Mouse (Mus musculus) liver (tissue): ENCODE measurements at regions not wholly inside any gene's neighbourhood (a gene's known extent, or its start where the extent isn't known, plus 50 kb on each side); places are given as distances from the start of the nearest gene placed in this dataset.
"Not testable (repeated sequence)": the region's sequence is repeated elsewhere in the genome, so short reads cannot be mapped to it uniquely, and the experiment has no call there.

ENCODE experiments used
- DNase-seq: peaks from one replicate; pipeline ENCODE4 v3.0.0-alpha.2; 2020; ENCODE audit warnings: mixed read lengths

DNA sequence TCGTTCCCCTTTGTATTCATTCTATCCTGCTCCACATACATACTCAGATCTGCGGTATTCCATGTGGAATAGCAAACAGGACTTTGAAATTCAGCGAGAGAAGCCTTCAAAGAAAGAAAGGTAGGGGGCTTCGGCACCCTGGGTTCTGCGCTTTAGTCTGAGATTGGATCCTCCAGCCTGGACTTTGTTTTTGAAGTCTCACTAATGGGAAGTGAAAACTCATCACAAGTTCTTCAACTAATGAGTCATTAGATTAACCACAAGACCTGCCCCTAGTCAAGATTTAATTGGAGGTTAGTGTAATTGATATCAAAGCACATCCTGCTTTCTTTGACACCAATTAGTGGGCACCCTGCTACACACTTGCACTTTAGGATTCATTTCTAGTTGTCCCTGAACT lies 492.5 kb upstream of the Zfp960 start:
- DNase-seq: no peak

DNA sequence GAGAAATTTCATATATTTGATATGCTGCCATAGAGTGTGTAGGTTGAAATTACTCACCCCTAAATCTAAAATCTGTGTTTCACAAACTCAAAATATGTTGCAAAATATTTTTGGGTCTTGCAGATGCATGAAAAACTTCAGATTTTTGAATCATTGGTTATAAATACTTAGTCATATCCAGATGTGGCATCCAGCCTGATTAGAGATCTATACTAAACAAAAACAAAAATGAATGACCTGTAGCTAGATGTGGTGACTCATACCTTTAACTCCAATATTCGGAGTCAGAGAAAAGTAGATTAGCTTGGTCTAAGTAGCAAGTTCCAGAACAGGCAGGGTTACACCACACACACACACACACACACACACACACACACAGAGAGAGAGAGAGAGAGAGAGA lies 475.1 kb upstream of the Zfp960 start:
- DNase-seq: no peak

DNA sequence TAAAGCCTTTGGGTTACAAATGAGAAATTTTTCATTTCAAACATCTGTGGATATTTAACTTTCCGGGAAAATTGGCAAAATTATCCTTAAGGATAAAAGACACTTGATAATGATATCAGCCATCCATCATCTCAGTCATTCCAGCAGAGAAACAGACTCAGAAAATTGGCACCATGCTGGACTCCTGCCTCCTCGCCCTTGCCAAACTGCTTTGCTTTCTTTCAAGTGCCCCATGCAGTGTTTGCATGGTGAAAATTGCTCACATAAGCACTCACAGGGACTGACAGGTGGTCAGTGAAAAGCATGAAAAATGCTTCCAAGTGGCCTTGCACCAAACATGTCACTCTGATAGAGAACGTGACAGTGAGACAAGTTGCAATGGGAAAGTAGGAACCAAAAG lies 464.2 kb upstream of the Zfp960 start:
- DNase-seq: no peak

DNA sequence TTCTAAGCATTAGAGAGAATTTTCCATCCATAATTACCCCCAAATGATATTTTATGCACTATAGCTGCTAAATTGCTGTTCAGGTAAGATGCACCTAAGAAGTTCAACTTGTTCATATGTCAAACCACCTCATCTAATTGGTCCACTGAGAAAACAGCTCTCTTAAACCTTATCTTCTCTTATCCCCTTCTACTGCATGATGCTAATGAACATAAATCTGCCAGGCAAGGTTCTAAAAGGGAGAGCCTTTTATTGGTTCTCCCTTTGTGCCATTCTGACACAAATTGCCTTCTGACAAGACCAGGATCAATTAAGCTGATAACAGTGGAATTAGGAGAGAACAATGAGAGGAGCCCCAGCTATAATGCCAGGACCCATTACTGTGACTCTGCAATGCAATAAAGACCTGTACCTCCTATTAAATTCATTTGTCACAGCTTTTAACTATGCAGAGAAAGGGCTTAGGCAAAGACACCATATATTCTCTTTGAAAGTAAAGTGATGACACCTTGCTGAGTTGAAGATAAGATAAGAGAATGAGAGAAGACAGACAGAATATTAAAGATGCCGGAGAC lies 451.4 kb upstream of the Zfp960 start:
- DNase-seq: no peak

DNA sequence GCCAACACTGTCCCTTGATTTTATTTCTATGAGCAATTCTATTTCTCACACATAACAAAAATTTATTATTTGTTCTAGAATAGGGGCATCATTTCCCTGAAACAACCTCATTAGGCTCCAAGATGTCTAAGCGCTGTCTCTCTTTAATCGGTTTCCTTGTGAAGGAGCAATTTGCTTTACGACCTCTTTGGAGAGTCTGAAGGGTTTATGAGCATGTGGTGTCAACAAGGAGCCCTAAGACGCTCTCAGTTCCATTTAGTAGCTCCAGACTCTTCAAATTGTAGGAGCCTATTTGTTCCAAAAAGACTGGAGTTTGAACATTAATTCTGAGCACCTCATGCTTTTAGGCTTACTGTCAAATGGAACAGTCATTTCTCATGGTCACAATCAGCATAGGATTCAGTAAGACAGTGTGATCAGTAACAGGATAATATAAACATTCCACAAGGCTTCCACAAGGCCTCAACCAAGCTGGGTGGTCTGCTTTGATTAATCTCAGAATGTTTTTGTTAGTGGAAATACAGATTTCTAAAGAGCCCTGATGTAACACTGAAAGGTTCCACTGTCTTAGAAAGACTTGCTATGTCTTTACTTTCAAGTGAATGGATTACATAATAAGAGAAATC lies 441.9 kb upstream of the Zfp960 start:
- no peak for DNase-seq

DNA sequence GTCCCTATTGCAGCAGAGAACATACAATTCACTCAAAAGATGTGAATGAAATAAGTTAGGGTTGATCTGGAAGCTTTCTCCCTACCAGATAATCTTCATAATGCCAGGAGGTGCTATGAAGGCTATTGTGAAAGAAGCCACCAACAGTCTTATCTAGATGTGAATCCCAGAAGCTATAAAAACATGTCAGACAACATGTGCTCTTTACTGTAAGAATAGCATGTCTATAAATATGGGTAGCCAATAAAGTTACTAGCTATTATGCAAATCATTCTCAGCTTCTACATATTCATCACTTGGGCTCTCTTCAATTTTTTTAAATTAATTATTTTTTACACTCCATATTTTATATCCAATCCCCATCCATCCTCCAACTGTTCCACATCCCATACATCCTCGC lies 434.1 kb upstream of the Zfp960 start:
- no peak for DNase-seq

DNA sequence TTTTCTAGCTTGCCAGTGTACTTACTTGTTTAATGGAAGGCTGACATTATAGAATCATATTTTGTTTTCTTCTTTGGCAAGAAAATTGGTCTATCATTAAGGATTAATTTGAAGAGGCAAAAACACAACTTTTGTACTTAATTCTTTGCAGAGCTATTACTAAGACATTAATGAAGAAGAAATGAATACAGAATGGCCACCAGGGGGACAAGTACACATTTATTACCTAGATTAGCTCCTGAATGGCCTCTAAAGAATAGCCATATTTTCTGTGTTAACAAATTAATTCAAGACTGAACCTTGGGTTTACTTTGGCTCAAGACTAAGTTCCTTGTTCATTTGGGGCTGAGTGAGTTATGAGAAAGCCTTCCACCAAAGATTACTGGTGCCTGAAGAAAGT lies 430.5 kb upstream of the Zfp960 start:
- DNase-seq: no peak

DNA sequence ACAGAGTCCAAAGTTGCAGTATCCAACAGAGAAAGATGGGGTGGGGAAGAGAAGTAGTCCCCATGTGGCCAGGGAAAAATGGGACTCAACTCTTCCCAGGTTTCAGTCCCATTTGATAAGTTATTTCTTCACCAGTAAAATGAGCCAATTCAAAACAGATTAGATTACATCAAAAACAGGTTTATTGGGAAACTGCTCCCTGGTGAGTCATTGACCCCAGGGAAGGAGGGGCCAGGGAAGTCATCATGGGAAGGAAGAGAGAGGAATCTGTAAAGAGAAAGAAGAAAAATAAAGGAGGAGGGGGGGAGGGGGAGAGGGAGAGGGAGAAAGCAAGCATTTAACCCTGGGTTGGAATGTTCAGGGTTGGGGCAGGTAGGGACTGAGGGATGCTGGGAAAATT lies 426.4 kb upstream of the Zfp960 start:
- no peak for DNase-seq

DNA sequence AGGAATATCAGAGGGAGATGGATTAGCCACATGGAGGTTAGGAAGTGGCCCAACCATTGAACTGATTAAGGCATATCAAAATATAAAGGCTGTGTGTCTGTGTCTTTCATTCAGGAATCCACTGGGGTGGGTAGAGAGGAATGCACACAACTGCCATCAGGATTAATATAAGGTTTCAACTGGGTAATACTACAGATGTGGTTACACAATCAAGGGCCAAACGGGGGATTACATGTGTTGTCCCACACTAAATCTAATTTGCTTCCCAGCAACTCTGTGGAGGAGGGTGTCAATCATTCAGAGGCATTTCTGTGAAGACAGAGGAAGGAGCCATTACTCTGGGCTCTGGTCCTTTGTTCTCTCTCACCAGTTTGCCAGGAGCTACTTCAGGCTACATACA lies 416.0 kb upstream of the Zfp960 start:
- DNase-seq: no peak

DNA sequence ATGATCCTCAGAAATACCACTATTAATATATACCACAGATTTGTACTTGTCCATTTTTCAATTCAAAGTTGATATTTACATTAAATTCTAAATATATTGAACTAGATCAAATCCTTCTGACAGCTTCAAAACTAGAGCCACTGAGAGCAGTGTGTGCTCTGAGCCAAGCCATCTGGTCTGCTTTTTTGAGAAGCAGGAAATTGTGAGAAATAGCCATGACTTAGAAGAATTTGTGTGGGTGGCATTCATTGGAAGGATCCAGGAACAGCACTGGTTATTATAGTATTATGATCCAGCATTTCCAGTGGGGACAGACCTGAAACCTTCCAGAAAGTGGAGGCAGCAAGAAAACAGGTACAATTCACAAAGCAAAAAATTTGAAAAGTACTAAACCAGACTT lies 398.7 kb upstream of the Zfp960 start:
- no peak for DNase-seq

DNA sequence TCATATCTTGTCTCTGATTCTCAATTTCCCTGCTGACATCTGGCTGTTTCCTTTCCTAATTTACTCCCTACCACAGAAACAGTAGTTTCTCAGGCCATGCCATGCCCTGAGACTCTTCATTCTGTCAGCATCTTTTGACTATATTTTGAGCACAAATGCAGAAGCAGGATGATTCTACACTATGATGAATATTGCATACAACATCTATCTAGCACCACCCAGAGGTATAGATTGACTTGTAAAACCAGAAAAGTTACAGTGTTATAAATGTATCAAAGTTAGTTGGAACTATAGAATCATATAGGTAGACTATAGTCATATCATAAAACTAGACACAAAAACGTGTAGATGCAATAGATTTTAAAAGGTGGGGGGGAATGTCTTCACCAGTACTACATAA lies 396.3 kb upstream of the Zfp960 start:
- DNase-seq: no peak

DNA sequence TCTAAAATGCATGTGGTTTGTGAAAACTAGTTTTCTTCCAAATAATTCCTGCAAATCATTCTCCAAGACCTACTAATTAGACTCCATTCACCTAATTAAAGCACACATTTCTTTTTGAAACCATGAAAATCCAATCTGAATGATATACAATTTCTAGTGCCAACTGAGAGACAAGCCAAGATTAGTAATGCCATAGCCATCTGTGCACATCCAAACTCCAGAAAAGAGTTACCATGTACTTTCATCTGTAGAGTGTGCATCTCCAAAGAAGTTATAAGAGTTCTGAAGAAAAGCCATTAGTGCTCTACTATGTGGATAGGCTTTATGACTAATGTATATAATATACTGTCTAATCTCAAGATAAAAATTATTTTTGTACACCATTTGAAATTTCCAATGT lies 359.7 kb upstream of the Zfp960 start:
- no peak for DNase-seq

DNA sequence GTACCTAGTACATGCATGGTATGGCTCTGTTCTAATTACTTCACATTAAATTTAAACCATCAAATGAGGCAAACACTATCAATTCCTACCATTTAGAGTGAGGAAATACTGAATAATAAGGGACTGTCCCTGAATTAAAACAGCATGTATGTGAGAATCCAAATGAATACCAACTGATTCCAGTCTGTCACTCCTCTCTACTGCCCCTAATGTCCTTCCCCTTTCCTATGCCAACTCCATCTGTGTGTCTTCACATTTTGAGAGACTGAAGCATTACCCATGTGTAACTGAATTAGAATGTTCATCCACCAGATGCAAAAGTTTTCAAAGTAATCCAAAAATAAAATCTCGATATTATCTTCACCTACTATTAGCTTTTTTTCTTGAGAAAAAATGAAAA lies 358.0 kb upstream of the Zfp960 start:
- DNase-seq: no peak

DNA sequence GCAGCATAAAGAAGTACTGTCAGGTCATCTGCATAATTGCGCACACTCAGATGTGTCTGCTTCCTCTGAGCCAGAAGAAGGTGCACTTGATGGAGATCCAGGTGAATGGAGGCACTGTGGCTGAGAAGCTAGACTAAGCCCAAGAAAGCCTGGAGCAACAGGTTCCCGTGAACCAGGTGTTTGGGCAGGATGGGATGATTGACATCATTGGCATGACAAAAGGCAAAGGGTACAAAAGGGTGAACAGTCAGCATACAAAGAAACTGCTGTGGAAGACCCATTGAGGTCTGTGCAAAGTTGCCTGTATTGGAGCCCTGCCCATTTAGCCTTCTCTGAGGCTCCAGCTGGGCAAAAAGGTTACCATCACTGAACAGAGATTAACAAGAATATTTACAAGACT lies 337.0 kb upstream of the Zfp960 start:
- no peak for DNase-seq

DNA sequence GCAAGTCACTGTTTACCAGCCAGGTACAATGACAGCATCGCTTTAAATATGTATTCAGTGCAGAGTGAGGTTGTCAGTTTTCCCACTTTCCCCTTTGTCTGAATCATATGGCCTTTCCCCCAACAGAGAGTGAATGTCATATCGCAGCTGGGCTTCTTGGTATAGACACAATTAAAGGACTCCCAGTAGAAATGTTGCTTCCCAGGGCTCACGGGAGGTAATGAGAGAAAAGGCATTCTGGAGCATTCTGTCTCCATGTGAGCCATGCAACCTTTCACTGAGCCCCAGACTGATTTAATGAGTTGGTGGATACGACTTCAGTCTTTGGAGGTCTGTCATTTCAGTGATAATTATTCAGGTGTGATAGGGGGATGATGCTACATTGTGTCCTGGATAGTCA lies 310.8 kb upstream of the Zfp960 start:
- no peak for DNase-seq

DNA sequence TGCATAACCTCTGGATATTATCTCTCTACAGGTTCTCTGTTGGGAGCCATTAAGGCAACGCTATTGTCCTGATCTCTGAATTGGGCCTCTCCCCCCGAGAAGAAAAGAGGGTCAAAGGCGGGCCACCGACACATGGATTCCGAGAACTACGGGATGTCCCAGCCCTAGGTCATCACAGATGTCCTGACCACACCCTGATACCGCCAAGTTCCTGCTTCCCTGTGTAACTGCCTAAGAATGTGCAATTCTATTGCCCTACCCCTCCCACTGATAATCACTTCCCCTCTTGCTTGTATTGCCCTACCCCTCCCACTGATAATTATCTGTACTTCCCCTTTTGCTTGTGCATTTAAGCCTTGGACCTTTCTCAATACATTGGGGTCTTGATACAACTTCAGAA lies 293.3 kb upstream of the Zfp960 start:
- not testable (repeated sequence) for DNase-seq

DNA sequence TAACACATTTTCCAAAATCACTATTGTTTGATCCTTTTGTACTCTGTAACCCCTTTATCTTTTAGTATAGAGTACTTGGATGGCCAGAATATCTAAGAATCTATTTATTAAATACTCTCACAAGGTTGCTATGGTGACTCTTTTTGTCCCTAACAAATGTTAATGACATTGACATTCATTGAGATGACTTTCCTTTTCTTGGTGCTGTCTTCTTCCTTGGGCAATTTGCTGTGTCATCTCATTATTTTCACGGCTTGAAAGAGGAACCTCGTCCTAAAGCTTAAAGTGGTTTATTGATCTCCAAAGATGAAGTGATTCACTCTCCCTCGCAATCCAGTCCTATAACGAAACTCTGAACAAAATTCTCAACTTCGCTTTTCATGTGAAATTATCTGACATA lies 265.6 kb upstream of the Zfp960 start:
- DNase-seq: no peak

DNA sequence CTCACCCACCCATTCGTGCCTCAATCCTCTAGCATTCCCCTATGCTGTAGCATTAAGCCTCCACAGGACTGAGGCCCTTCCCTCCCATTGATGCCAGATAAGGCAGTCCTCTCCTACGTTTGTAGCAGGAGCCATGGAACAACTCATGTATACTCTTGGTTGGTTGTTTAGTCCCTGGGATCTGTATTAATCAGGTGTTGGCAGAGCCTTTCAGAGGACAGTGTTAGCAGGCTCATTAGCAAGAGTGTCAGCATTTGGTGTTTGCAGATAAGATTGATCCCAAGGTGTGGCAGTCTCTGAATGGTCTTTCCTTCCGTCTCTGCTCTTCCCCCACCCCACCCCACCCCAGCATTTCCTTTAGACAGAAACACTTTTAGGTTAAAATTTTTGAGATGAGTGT lies 258.9 kb upstream of the Zfp960 start:
- DNase-seq: no peak

DNA sequence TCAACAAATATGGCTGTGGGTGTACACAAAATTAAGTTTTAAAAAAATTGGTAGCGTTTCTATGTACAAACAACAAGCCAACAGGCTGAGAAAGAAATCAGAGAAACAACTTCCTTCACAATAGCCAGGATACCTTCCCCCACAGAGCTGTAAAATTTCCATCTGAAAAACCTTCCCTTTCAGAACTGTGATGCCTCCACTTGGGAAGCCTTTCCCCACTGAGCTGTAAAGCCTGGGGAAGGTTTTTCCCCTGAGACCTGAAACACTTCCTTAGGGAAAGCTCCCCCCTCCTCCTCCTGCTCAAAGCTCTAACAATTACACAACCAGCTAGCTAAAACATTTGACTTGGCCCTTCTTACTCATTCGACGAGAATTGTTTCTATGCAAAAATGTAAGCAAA lies 245.5 kb upstream of the Zfp960 start:
- no peak for DNase-seq

DNA sequence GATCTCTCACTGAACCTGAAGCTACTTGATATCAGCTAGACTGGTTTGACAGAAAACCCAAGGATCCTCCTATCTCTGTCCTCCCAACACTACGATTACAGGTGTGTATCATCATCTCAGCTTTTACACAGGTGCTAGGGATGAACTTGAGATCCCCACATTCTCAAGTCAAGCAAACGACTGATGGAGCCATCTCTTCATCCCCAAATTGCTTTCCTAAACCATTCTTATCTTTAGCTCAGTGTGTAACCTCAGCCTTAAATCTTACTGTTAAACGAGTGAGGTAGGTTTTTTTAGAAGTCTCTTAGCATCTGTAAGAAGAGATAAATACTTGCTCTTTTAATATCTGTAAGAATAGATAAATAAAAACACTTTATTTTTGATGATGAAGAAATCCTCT lies 242.2 kb upstream of the Zfp960 start:
- DNase-seq: no peak

DNA sequence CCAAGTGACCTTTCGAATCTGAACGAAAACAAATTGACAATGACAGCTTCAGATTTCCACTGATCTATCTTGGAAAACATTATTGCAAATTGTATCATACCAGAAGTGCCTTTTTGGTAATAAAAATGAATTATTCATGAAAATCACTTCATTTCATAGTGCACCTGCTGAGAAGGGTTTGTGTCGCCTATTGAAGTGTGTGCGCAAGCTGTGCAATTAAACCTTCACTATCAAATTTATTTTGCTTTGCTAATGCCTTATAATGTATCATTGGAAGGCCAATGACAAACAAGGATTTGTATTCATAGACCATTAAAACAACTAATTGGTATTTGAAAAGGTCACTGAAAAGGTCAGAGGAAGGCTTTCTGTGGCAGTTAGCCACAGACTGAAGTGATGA lies 224.8 kb upstream of the Zfp960 start:
- DNase-seq: no peak

DNA sequence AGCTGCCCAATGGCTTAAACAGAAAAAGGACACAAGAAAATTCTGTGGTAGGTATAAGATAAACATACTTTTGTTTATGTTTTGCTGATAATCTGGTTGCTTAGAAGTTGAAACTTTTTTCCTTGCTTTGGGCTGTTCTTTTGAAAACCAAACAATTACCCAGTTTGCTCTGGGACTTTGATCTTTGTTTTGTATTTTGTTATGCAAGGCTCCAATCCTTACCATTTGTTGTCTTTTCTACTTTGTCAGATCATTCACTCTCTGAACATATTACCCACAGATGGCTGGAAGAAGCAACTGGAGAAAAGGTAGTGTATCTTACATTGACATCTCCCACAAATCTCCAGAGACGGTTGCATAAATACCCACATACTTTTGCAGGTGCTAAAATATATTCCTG lies 203.1 kb upstream of the Zfp960 start:
- no peak for DNase-seq

DNA sequence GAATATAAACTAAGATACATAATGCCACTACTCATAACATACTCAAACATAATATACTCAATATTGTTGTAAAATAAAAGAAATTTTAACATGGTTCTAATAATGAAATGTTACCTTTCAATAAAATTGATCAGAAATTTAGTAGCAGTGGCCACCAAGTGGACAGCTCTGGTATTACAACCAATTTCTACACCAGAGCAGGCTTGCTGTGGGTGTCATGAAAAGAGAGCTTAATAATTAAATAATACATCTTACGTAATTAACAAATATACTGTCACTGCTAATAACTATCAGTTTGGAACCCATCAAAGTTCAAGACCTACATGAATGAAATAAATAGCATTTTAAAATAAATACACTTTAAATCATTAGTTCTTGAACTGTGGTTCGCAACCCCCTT lies 163.1 kb upstream of the Zfp960 start:
- DNase-seq: peak; percentile 10

DNA sequence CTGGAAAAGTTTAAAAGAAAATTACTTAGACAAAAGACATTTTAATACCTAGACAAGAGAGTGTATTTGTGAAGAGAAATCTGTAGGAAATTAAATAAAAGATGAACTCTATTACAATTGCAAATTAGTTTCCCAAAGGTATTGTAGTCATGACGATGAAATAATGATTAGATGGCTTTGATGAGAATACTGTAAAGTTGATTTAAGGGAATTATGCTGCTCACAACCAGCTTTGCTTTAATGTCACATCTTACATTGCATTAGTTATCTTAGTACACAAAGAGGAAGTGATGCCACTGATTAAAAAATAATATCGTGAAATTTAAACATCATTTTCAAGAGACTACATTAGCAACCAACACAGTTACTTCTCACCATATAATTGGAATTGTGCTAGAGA lies 145.7 kb upstream of the Zfp960 start:
- no peak for DNase-seq

DNA sequence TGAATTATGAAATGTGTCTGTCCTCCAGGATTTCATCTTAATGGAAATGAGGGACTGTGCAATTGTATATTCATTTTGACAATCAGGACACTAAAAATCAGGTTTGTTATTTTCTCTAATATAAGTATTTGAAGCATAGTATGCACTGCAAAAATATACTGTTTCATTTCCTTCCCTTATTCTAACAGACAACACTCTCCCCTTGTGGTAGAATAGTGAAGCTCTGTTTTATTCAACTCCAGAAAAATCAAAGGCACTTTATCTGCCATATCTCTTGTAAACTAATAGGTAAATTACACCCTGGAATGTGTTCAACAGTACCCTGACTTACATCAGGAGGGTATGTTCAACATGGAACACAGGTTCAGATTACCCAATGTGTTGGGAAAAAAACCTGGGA lies 137.7 kb upstream of the Zfp960 start:
- no peak for DNase-seq
